Mouse (Mus musculus) gastrocnemius, postnatal 25 days (tissue): ENCODE data around the gene Shld2. TPM values are rescaled to one million over a fixed set of nuclear protein-coding genes. Genes with fewer than 3 reads are reported as not detected.
A peak's percentile ranks its signal among the peaks of the same experiment; 100 is the strongest.
"Not testable (repeated sequence)": the region's sequence is repeated elsewhere in the genome, so short reads cannot be mapped to it uniquely, and the experiment has no call there.

ENCODE experiments used
- DNase-seq: peaks from one replicate; pipeline ENCODE4 v3.0.0; 2022
- total RNA-seq, 2 experiments: library from RNA; stranded (reverse); gene quantifications; 1 replicate in 1 of 2; 2 replicates in 1 of 2; pipeline ENCODE4 v1.2.3; 2021

The Shld2 gene
- total RNA-seq, 2 experiments from 2014 or later, result 8.6 to 9.0 TPM

GRCm38 (mm10) chr14:34281736-34282269, 28.5 kb downstream of the Shld2 start:
- DNase-seq, result no peak

DNA sequence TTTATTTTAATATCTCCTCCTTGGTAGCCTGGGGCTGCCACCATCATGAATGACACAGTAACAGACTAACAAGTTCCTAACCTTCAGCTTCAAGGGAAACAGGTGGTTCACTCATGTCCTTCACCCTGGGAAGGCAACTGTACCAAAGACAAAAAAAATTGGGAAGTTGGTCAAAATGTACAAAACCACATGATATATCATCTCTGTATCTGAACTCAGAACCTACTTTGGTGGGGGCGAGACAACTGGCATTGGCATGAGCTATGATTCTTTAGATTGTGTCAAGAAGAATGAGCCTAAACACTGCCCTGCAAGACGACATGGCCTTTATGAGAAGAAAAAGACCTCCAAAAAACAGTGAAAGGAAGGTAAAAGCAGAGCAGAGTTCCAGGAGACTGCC, 29.5 kb downstream of the Shld2 start:
- no peak for DNase-seq

- DNase-seq, result no peak
Observed at GRCm38 (mm10) chr14:34279726-34280125, 30.6 kb downstream of the Shld2 start.

GRCm38 (mm10) chr14:34275225-34275624, 35.1 kb downstream of the Shld2 start:
- no peak for DNase-seq

DNA sequence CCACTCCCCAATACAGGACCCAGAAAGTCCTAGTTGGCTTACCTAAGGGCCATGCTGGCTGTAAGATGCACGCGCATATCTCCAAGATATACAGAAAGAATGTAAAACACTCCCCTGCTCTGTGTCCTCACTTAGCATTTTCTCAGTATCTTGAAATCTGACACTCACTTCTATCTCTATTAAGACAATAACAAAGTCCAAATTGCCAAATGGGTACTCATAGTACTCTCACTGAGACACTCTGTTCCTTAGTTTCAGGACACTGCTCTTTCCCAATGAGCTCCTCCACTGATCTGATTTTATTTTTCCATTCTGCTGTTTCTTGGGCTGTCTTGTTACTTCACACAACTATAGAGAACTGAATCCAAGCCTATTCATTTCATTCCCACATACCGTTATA, 36.2 kb downstream of the Shld2 start:
- DNase-seq, result no peak

GRCm38 (mm10) chr14:34273280-34273679, 37.0 kb downstream of the Shld2 start:
- DNase-seq, result no peak

DNA sequence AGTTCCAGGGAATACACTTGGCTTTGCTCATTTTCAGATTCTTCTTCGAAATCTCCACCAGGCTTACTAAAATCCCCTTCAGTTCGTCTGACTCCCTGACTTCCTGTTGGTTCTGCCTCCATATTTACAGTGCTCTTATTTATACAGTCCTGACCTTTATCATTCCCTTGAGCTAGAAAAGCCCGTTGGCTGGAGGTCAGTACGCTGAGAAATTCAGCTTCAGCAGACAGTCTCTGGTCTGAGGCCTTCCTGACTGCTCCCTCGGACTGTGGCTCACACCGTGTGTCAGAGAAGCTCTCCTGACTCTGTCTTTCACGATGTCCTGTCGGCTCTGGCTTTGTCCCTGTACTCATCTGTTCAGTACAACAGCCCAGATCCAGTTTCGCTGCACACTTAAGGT, 42.2 kb downstream of the Shld2 start:
- DNase-seq, result no peak

- DNase-seq, result not testable (repeated sequence)
Observed at GRCm38 (mm10) chr14:34258525-34258924, 51.8 kb downstream of the Shld2 start.

DNA sequence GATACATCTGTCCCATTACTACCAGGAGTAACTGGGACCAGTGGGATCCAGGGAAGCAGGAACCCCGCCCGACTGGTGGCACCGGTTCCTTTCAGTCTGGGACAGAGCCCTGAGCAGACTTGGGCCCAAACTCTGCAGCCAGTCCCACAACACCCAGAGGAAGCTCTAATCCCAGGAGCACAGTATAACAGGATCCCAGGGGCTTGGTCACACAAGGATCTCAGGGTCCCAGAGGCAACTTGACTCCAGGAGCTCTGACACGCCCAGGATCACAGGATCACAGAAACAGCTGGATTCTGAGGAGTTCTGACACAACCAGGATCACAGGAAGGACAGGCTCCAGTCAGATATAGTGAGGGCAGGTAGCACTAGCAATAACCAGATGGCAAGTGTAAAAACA, 57.0 kb downstream of the Shld2 start:
- DNase-seq, result no peak

DNA sequence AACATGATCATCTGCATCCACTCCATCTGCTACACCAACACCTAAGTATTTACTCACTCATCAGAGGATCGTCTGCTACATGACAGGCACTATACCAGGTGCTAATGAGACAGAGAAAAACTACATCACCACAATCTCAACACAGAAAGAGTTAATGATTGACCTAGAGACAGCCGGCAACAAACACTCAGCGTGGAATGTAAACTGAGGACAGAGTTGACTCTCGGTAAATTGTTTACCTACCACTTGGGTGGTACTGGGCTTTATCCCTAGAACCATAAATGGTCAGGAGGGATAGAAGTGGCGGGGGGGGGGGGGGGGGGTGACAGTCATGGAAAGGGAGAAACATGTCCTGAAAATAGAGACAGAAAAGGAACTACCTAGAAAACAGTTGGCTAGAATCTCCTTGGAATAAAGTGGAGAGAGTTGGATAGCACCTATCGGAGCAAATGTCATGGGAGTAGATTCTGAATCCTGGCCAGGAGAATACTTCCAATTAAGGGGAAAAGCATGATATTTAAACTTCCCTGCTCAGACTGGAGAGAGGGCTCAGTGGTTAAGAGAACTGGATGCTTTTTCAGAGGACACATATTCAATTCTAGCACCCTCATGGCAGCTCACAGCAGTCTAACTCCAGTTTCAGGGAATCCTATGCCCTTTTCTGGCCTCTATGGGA, 57.7 kb downstream of the Shld2 start:
- DNase-seq, result no peak

DNA sequence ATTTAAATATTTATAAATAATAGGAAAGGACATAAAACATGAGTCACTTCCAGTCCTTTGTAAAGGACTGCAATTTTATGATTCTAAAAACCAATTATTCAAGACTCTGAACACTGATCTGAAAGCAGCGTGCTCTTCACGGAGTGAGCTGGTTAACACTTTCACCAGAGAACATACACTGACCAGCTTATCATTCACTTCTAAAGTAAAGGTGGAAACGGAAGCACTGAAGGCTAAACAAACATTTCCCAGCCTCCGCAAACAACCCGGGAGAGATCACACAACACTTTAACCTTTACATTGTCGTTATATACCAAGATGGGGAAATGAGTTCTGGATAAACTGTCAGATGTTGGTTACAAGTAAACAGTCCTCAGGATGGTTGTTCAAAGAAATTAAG, 69.6 kb downstream of the Shld2 start:
- DNase-seq, result no peak

DNA sequence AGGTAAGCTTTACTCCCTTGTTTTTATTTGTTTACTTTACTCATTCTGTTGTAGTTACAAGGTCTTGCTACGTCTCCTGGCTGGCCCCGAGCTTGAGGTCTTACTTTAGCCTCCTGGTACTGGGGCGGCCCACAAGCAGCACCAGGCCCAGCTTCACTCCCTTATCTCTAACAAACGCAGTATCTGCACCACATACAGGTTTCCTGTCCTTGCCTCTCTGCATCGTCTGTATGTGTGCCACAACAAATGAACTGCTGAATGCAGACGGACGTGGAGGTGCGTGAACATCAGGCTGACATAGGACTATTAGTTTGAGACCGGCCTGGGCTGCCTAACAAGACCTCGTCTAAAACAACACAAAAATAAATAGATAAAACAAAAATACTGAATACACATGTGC, 70.0 kb downstream of the Shld2 start:
- DNase-seq, result no peak

GRCm38 (mm10) chr14:34234630-34235380, 75.5 kb downstream of the Shld2 start:
- peak; percentile 60 for DNase-seq

- no peak for DNase-seq
Observed at GRCm38 (mm10) chr14:34233846-34234245, 76.4 kb downstream of the Shld2 start.

- no peak for DNase-seq
Observed at GRCm38 (mm10) chr14:34232866-34233680, 77.2 kb downstream of the Shld2 start.

DNA sequence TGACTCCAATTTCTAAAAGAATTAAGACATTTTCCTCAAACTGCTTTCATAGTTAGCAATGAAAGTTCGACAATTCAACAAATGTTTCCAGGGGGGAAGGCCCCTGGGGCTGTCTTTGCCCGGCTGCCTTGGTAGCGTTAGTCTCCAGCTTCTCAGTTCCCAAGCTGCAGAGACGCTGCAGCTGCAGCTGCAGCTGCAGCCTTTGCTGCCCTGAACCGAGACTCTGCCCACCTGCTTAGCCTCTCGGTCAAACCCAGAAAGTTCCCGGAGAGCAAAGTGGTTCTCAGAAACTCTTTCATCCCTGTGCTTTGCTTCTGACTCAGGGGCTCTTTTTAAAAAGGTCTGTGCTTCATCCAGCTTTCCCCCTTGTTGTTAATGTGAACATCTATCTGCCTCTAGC, 78.0 kb downstream of the Shld2 start:
- no peak for DNase-seq

DNA sequence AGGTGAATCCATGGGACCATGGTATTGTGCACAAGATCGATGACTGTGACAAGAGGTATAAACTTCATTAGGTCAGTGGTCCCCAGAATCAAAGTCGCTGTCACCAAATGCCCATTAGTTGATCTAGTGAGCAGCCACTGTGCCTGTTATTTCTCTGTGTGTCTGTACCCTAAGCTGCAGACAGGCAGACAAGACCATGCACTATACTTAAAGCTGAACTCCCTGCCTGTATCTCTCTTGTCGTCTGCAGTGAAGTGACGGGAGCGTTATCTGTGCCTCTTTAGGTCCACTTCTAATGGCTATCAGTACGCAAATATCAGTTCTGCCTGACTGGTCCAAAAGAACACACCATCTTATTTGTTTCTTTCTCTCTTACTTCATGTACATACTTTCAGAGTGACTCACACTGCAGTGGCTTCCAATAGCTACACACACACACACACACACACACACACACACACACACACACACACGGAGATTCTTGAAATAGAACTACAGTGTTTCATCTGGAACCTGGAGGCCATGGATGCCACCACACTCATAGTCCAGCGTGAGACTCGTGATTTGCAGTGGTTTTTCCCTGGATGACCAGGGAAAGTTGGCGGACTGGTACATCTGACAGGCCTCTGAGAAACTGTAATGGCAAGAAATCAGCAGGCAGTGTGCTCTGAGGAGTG, 81.3 kb downstream of the Shld2 start:
- DNase-seq, result no peak

GRCm38 (mm10) chr14:34227981-34228380, 82.3 kb downstream of the Shld2 start:
- DNase-seq, result no peak

- no peak for DNase-seq
Observed at GRCm38 (mm10) chr14:34226566-34226965, 83.7 kb downstream of the Shld2 start.

DNA sequence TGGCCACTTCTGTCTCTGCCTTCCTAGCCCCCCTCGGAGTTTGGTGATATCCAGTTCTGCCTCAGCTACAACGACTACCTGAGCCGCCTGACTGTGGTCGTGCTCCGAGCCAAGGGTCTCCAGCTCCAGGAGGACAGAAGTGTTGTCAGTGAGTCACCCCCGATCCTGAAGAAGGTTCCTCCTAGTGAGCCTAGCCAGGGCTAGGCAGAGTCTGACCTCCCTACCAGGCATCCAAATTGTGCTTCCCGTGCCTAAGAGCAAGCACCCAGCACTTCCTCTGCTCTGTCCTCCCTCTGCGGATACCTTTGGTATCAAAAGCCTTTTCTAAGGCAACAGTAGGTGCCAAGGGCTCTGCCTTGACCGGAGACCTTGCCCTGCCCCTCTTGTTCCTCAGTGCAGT, 84.3 kb downstream of the Shld2 start:
- no peak for DNase-seq

GRCm38 (mm10) chr14:34223362-34223898, 86.9 kb downstream of the Shld2 start:
- DNase-seq, result no peak
